Mouse (Mus musculus) thymus, postnatal 10 days (tissue): ENCODE data around the gene Hspb7.

Experiments used
- DNase-seq, 2 experiments: peaks; one replicate each; pipeline ENCODE4 v3.0.0; 2021; ENCODE audit warnings: low spot score in 2 of 2

Gene Hspb7

DNA sequence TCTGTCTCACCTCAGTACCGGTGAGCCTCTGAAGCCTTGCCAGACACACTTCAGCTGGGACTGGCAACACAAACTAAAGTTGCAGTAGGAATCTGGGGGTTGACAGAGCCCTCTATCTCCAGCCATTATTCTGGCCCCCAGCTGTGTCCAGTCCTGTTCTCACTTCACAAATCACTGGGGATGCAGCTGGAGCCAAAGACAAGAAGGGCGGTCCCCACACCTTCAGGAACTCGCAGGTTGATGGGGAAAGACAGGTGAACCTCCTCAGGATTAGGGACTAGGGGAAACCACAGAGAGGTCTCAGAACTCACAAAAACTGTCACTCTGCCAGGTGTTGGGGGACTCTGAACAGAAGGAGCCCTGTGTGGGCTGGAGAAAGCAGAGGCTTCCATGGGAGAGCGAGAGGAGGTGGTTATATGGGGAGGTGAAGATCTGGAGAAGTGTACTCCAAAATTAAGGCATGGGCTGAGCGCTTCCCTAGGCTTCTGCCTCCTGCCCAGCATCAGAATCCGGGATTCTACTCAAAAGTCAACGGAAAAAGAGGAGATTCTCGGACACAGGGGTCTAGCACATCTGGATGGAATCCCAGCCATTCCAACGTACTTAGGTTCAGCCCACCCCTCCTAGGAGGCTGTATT, at the start of gene Hspb7:
Hspb7 (plus strand) TSS at position 588 of the 638 bp plus-strand sequence.
- DNase-seq: no peak

GRCm38 (mm10) chr4:141372426-141372825, 48.2 kb upstream of the Hspb7 start:
- DNase-seq: no peak

GRCm38 (mm10) chr4:141379674-141380073, 40.9 kb upstream of the Hspb7 start:
- DNase-seq: no peak

- peak in 1 of 2 experiments; percentile 41 for DNase-seq
Observed at GRCm38 (mm10) chr4:141382406-141382805, 38.2 kb upstream of the Hspb7 start.

DNA sequence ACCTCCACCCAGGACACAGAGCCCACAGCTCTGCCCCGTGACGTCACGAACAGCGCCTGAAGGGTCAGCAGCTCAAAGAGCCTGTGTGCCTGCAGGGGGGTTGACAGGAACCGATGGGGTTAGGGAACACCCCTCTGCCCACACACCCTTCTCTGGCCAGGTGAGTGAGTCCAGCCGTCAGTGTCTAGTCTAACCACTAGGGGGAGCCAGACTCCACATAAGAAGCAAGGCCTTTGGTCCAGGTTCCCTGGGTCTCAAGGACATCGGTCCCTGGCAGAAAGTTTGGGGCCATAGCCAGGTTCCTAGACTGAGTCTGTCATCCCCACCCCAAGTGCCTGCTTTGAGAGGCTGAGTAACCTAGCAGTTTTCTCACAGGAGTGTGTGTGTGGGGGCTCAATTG, 35.3 kb upstream of the Hspb7 start:
- DNase-seq: peak in 1 of 2 experiments; percentile 56

DNA sequence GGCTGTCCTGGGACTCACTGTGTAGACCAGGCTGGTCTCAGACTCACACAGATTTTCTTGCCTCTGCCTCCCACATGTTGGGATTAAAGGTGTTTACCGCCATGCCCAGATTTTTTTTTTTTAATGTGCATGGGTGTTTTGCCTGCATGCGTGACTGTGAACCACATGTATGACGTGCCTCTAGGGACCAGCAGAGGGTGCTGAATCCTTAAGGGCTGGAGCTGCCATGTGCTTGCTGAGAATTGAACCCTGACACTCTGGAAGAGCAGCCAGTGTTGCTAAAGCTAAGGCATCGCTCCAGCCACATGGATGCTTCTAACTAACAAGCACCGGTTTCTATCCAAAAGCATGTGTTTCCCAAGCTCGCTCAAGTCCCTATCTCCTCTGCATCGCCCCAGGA, 34.4 kb upstream of the Hspb7 start:
- DNase-seq: no peak

DNA sequence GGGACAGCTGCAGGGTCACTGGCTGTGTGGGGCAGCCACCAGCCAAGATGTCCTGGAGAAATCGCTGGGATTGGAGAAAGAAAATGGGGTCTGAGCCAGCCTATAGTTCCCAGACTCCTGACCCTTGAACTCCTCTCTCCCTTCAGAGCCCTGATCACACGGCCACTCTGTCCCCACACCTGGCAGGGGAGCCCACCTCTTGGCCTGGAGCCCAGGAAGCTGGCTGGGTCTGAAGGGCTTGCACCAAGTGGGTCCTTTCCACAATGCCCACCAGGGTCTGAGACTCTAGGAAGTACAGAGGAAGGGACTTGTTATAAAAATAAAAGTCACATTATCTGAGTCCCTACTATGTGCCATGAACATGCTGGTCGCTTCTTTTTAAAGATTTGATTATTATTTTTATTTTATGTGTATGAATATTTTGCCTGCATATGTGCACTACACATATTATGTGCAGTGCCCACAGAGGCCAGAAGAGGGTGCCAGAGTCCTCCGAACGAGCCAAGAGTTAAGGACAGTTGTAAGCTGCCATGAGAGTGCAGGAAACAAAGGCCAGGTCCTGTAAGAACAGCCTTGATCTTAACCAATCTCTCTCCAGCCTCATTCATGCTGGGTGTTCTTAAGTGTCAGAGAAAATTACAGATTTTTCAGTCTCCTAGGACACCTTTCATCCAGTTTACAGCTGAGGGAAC, 33.3 kb upstream of the Hspb7 start:
- peak; percentile 35 to 68 for DNase-seq

DNA sequence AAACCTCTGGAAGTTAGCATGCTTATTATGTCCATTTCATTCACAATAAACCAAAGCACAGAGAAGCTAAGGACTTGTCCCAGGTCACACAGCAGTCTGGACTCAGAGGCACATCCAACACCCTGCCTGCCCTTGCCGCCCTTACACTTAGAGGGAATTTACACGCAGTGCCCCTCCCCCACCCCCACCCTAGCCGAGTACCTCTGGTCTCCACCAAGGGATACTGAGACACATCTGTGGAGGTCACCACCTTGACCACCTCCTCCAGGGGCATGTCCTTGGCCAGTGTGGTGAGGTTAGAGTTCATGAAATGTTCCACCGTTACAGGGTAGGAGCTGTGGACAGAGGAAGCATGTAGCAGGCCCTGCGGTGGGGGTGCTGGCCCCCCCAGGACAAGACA, 32.6 kb upstream of the Hspb7 start:
- DNase-seq: no peak

GRCm38 (mm10) chr4:141389366-141390150, 31.0 kb upstream of the Hspb7 start:
- DNase-seq: no peak

DNA sequence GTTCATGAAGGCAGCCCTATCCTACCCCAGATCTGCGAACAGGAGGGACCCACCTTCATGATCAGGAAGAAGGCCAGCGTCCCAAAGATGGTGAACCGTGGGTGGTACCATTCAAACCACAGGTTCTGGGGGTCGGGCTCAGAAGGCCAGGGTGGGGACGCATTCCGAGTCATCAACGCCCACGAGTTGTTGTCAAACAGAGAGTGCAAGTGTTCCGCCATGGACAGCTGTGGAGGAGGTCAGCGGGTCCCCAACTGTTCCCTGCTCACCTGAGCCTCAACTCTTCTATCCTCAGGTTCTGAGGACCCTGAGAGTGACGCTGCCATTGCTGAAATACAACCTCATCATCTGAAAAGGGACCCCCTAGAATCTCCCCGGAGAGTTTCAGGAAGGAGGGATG, 29.3 kb upstream of the Hspb7 start:
- DNase-seq: no peak

DNA sequence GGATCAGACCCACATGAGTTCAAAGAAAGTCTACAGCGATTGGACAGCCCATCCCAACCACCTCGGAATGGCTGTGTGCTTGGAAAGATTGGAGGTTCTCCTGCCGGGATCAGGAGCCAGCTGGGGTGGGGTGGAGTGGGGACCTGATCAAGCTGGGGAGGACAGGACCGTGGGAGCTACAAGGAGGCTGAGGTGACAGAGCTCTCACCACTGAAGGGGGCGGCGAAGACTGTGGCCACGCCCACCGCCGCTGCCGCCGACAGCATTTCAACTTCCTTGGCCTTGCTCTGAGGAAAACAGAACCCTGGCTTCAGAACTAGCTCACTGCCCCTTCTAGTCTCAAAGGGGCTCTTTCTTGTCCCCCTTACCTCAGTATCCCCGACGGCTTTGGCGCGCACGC, 25.8 kb upstream of the Hspb7 start:
- no peak for DNase-seq

DNA sequence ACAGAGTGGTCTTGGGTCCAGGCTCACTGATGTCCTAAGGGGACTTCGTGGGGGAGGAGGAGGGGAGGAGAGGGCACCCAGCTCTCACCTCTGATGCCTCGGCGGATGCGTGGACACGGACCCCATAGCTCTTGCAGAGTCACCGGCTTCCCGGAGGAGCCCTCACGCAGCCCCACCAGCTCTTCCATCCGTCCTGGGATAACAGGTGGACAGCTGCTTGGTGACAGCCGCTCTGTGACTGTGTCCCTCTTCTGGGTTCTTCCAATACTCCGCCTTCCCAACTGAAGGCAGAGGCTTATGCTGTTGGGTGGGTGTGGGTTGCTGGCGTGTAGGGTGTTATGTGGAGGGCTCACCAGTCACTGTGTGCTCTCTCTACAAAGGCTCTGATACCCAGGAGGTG, 22.7 kb upstream of the Hspb7 start:
- DNase-seq: no peak

GRCm38 (mm10) chr4:141398545-141398944, 22.0 kb upstream of the Hspb7 start, which contains the start of gene Clcnka:
Gene Clcnka (minus strand): TSS chr4:141398724.
- no peak for DNase-seq

- no peak for DNase-seq
Observed at GRCm38 (mm10) chr4:141400171-141400570, 20.4 kb upstream of the Hspb7 start.

- peak; percentile 72 to 87 for DNase-seq
Observed at GRCm38 (mm10) chr4:141404518-141405313, 15.9 kb upstream of the Hspb7 start.

GRCm38 (mm10) chr4:141405314-141405622, 15.3 kb upstream of the Hspb7 start:
- DNase-seq: no peak

DNA sequence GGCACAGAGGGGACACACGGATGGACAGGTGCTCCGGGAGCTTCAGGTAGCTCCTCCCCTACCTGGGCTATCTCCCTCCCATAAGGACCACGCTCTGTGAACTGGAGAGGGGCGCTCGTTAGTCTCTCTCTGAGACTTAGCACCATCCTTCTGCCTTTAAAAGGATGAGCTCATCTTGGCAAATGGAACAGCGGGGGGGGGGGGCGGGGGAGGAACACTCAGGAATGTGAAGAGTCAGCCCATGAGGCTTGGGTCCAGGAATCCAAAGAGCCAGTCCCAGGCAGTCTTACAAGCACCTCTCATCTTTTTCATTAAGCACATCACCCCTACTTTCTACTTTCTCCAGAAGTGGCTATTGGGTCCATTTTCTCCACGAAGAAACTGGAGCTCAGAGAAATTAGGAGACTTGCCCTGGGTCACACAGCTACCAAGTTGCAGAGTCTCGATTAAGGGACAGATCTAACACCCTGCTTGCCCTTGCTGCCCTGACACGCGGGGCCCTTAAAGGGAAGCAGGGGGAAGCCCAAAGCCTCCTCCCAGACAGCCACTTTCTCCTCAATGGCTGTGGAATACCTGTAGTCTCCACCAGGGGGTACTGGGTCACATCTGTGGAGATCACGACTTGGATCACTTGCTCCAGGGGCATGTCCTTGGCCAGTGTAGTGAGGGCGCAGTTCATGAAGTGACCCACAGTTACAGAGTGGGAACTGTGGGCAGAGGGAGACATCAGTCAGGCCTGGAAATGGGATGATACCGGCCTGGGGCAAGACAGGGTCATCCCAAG, 13.9 kb upstream of the Hspb7 start:
- peak; percentile 25 to 48 for DNase-seq

- no peak for DNase-seq
Observed at GRCm38 (mm10) chr4:141408577-141408976, 12.0 kb upstream of the Hspb7 start.

GRCm38 (mm10) chr4:141411430-141411992, 9.1 kb upstream of the Hspb7 start:
- no peak for DNase-seq

DNA sequence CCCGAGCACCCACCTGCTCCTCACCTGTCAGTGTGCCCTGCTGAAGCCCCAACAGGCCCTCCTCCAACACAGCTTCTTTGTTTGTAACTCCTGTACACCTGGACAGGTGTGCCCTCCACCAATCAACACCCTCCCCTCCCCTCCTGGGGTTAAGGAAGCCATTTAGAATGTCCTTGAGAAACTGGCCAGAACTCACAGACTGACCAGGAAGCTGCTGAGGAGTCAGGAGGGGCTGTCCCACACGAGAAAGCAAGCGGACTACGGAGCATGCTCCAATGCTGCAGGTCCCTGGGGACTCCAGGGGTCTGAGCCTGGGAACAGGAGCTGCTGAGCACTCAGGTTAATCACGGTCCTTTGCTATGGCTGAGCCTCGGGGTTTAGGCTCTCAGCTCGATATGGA, 4.7 kb upstream of the Hspb7 start, which contains the start of gene Clcnkb:
Clcnkb (minus strand) TSS at position 91 of the 400 bp plus-strand sequence.
- DNase-seq: no peak
